Mouse (Mus musculus) cerebellum, adult 18-20 months (tissue): ENCODE data around the gene Nav3.

Experiments used
- DNase-seq, 2 experiments: peaks; one replicate each; pipeline ENCODE4 v3.0.0; 2021

Nav3 gene

GRCm38 (mm10) chr10:109793491-109793890 lies 662.5 kb downstream of the Nav3 start:
- no peak for DNase-seq

GRCm38 (mm10) chr10:109788728-109789127 lies 667.3 kb downstream of the Nav3 start:
- DNase-seq, result no peak

- DNase-seq, result no peak
Measured at GRCm38 (mm10) chr10:109779109-109779508, 676.9 kb downstream of the Nav3 start.

- no peak for DNase-seq
Measured at GRCm38 (mm10) chr10:109769092-109769491, 686.9 kb downstream of the Nav3 start.

GRCm38 (mm10) chr10:109765650-109766049 lies 690.4 kb downstream of the Nav3 start:
- peak; percentile 72 to 81 for DNase-seq

- no peak for DNase-seq
Measured at GRCm38 (mm10) chr10:109764412-109765101, 691.4 kb downstream of the Nav3 start.

- DNase-seq, result peak; percentile 34 to 60
Measured at GRCm38 (mm10) chr10:109758921-109759600, 696.9 kb downstream of the Nav3 start.

GRCm38 (mm10) chr10:109746901-109747300 lies 709.1 kb downstream of the Nav3 start:
- peak; percentile 44 to 56 for DNase-seq

GRCm38 (mm10) chr10:109741664-109742063 lies 714.3 kb downstream of the Nav3 start:
- DNase-seq, result peak; percentile 95 to 96

- DNase-seq, result peak; percentile 31 to 43
Measured at GRCm38 (mm10) chr10:109740326-109740725, 715.7 kb downstream of the Nav3 start.

- no peak for DNase-seq
Measured at GRCm38 (mm10) chr10:109723646-109724045, 732.4 kb downstream of the Nav3 start.

GRCm38 (mm10) chr10:109718808-109719207 lies 737.2 kb downstream of the Nav3 start:
- DNase-seq, result peak in 1 of 2 experiments; percentile 27

GRCm38 (mm10) chr10:109718390-109718789 lies 737.6 kb downstream of the Nav3 start:
- DNase-seq, result no peak

GRCm38 (mm10) chr10:109713001-109713400 lies 743.0 kb downstream of the Nav3 start:
- peak; percentile 67 to 80 for DNase-seq

- DNase-seq, result no peak
Measured at GRCm38 (mm10) chr10:109699771-109700335, 756.2 kb downstream of the Nav3 start.

GRCm38 (mm10) chr10:109690564-109690963 lies 765.4 kb downstream of the Nav3 start:
- peak; percentile 87 to 91 for DNase-seq

- peak; percentile 87 to 88 for DNase-seq
Measured at GRCm38 (mm10) chr10:109684109-109685056, 771.6 kb downstream of the Nav3 start.

GRCm38 (mm10) chr10:109672896-109673295 lies 783.1 kb downstream of the Nav3 start:
- peak; percentile 74 to 85 for DNase-seq

GRCm38 (mm10) chr10:109667453-109667852 lies 788.6 kb downstream of the Nav3 start:
- no peak for DNase-seq

- peak; percentile 83 to 86 for DNase-seq
Measured at GRCm38 (mm10) chr10:109664629-109665317, 791.2 kb downstream of the Nav3 start.

- DNase-seq, result peak; percentile 52 to 74
Measured at GRCm38 (mm10) chr10:109651516-109651915, 804.5 kb downstream of the Nav3 start.

- DNase-seq, result no peak
Measured at GRCm38 (mm10) chr10:109643598-109643997, 812.4 kb downstream of the Nav3 start.
